Mouse (Mus musculus): ENCODE data around the gene Uap1l1. TPM values are rescaled to one million over a fixed set of nuclear protein-coding genes. Genes with fewer than 3 reads are reported as not detected.
A peak's percentile ranks its signal among the peaks of the same experiment; 100 is the strongest.

The Uap1l1 gene
- polyA plus RNA-seq, 1 experiment from 2014 or later = 13.5 TPM

GRCm38 (mm10) chr2:25364313-25364712 is 1.2 kb downstream of the Uap1l1 start:
- H3K36me3 ChIP-seq = peaks cover 15% of the 10 kb centered on the region
- H3K9me3 ChIP-seq (replicated peaks) = no peaks in the 10 kb centered on the region
- no peak for ATAC-seq
- H3K4me2 ChIP-seq = peak overlapping the region; percentile 97
- H3K27ac ChIP-seq = no peak overlapping the region
- H3K4me3 ChIP-seq = peak overlapping the region; percentile 66; the same call in 1 of the 2 replicates
- H3K4me1 ChIP-seq = peaks cover 32% of the 10 kb centered on the region
- H3K27me3 ChIP-seq (replicated peaks) = peaks cover 40% of the 10 kb centered on the region
- H3K9ac ChIP-seq = no peak overlapping the region
- WGBS (ENCODE audit: insufficient replicate concordance) = 85% methylated on average over 4 of the region's 4 CpGs

- H3K9ac ChIP-seq = no peak overlapping the region
- no peak overlapping the region for H3K4me3 ChIP-seq
- peaks cover 29% of the 10 kb centered on the region for H3K4me1 ChIP-seq
- no peak for ATAC-seq
- H3K9me3 ChIP-seq (replicated peaks) = no peaks in the 10 kb centered on the region
- no peak overlapping the region for H3K4me2 ChIP-seq
- H3K27ac ChIP-seq = no peak overlapping the region
- H3K27me3 ChIP-seq (replicated peaks) = peaks cover 40% of the 10 kb centered on the region
- H3K36me3 ChIP-seq = peaks cover 15% of the 10 kb centered on the region
- 64% methylated on average over 13 of the region's 13 CpGs for WGBS (ENCODE audit: insufficient replicate concordance)
Measured at GRCm38 (mm10) chr2:25363478-25364178, 1.9 kb downstream of the Uap1l1 start.

- Histone ChIP-seq H3K4me3 (no peak overlapping the region), H3K4me1 (peaks cover 38% of the 10 kb centered on the region), H3K9ac (no peak overlapping the region), H3K27me3 (replicated peaks) (peaks cover 17% of the 10 kb centered on the region), H3K9me3 (replicated peaks) (no peaks in the 10 kb centered on the region), H3K4me2 (no peak overlapping the region), H3K36me3 (peaks cover 15% of the 10 kb centered on the region), H3K27ac (no peak overlapping the region)
- WGBS (ENCODE audit: insufficient replicate concordance) = 57% methylated on average over 4 of the region's 4 CpGs
- no peak for ATAC-seq
Measured at GRCm38 (mm10) chr2:25359848-25360247, 5.6 kb downstream of the Uap1l1 start.

- no peak within 1 kb of the TSS for H3K27ac ChIP-seq
- H3K9ac ChIP-seq = peak within 1 kb of the TSS; percentile 64
- WGBS (ENCODE audit: insufficient replicate concordance) = 5% methylated on average over 13 of the region's 13 CpGs
Measured at GRCm38 (mm10) chr2:25356208-25357079, 9.0 kb downstream of the Uap1l1 start, which contains the start of gene Dpp7. Gene Dpp7, minus strand, starts transcription at chr2:25356359.

GRCm38 (mm10) chr2:25355419-25356066 is 9.9 kb downstream of the Uap1l1 start:
- H3K4me2 ChIP-seq = peak overlapping the region; percentile 87
- no peaks in the 10 kb centered on the region for H3K9me3 ChIP-seq (replicated peaks)
- peaks cover 24% of the 10 kb centered on the region for H3K4me1 ChIP-seq
- 0 out of 2 replicates have a peak, but pooled peaks have one; percentile 28 for ATAC-seq
- no peak overlapping the region for H3K27ac ChIP-seq
- WGBS (ENCODE audit: insufficient replicate concordance) = 28% methylated on average over 18 of the region's 18 CpGs
- H3K27me3 ChIP-seq (replicated peaks) = no peaks in the 10 kb centered on the region
- H3K36me3 ChIP-seq = peaks cover 37% of the 10 kb centered on the region
- peak overlapping the region; percentile 65 for H3K4me3 ChIP-seq
- peak overlapping the region; percentile 64 for H3K9ac ChIP-seq

More at GRCm38 (mm10) chr2:25356208-25357079, 9.0 kb downstream of the Uap1l1 start, which contains the start of gene Dpp7:
- Histone ChIP-seq H3K4me3 (peak within 1 kb of the TSS; percentile 65), H3K9me3 (replicated peaks) (no peaks in the 10 kb centered on the region), H3K4me1 (peaks cover 24% of the 10 kb centered on the region), H3K27me3 (replicated peaks) (no peaks in the 10 kb centered on the region), H3K4me2 (peak within 1 kb of the TSS; percentile 87), H3K36me3 (peaks cover 29% of the 10 kb centered on the region)
- ATAC-seq = peak; percentile 80

- no peaks in the 10 kb centered on the region for H3K9me3 ChIP-seq (replicated peaks)
- H3K4me3 ChIP-seq = no peak overlapping the region
- peaks cover 24% of the 10 kb centered on the region for H3K4me1 ChIP-seq
- no peak overlapping the region for H3K9ac ChIP-seq
- H3K27me3 ChIP-seq (replicated peaks) = no peaks in the 10 kb centered on the region
- no peak overlapping the region for H3K27ac ChIP-seq
- peaks cover 50% of the 10 kb centered on the region for H3K36me3 ChIP-seq
- no peak overlapping the region for H3K4me2 ChIP-seq
- 72% methylated on average over 6 of the region's 6 CpGs for WGBS (ENCODE audit: insufficient replicate concordance)
- no peak for ATAC-seq
Measured at GRCm38 (mm10) chr2:25354211-25354610, 11.3 kb downstream of the Uap1l1 start.

GRCm38 (mm10) chr2:25350701-25351100 is 14.8 kb downstream of the Uap1l1 start:
- Histone ChIP-seq H3K4me2 (no peak overlapping the region), H3K9ac (no peak overlapping the region), H3K27ac (no peak overlapping the region), H3K27me3 (replicated peaks) (no peaks in the 10 kb centered on the region), H3K4me3 (no peak overlapping the region), H3K4me1 (peaks cover 11% of the 10 kb centered on the region), H3K9me3 (replicated peaks) (no peaks in the 10 kb centered on the region), H3K36me3 (peaks cover 84% of the 10 kb centered on the region)
- WGBS (ENCODE audit: insufficient replicate concordance) = 83% methylated on average over 3 of the region's 3 CpGs
- ATAC-seq = no peak

- H3K27me3 ChIP-seq (replicated peaks) = no peaks in the 10 kb centered on the region
- no peaks in the 10 kb centered on the region for H3K4me1 ChIP-seq
- H3K9ac ChIP-seq = no peak overlapping the region
- H3K4me2 ChIP-seq = no peak overlapping the region
- peaks cover 96% of the 10 kb centered on the region for H3K36me3 ChIP-seq
- no peaks in the 10 kb centered on the region for H3K9me3 ChIP-seq (replicated peaks)
- H3K4me3 ChIP-seq = no peak overlapping the region
- ATAC-seq = no peak
- H3K27ac ChIP-seq = no peak overlapping the region
- 87% methylated on average over 4 of the region's 4 CpGs for whole genome bisulfite sequencing (ENCODE audit: insufficient replicate concordance)
Measured at GRCm38 (mm10) chr2:25349499-25349898, 16.0 kb downstream of the Uap1l1 start.

GRCm38 (mm10) chr2:25348162-25348561 is 17.3 kb downstream of the Uap1l1 start:
- Histone ChIP-seq H3K4me1 (no peaks in the 10 kb centered on the region), H3K4me2 (no peak overlapping the region), H3K4me3 (no peak overlapping the region), H3K9ac (no peak overlapping the region), H3K27me3 (replicated peaks) (no peaks in the 10 kb centered on the region), H3K9me3 (replicated peaks) (no peaks in the 10 kb centered on the region), H3K27ac (no peak overlapping the region), H3K36me3 (peaks cover 97% of the 10 kb centered on the region)
- 92% methylated on average over 7 of the region's 7 CpGs for WGBS (ENCODE audit: insufficient replicate concordance)
- no peak for ATAC-seq

GRCm38 (mm10) chr2:25338303-25338702 is 27.2 kb downstream of the Uap1l1 start:
- Histone ChIP-seq H3K4me2 (no peak overlapping the region), H3K4me3 (no peak overlapping the region), H3K27ac (no peak overlapping the region), H3K4me1 (peaks cover 14% of the 10 kb centered on the region), H3K9ac (no peak overlapping the region), H3K36me3 (peaks cover 93% of the 10 kb centered on the region), H3K9me3 (replicated peaks) (no peaks in the 10 kb centered on the region), H3K27me3 (replicated peaks) (no peaks in the 10 kb centered on the region)
- 87% methylated on average over 6 of the region's 6 CpGs for WGBS (ENCODE audit: insufficient replicate concordance)
- ATAC-seq = no peak

- no peaks in the 10 kb centered on the region for H3K9me3 ChIP-seq (replicated peaks)
- peak overlapping the region; percentile 90 for H3K4me3 ChIP-seq
- peak overlapping the region; percentile 82; the same call in 1 of the 2 replicates for H3K27ac ChIP-seq
- H3K9ac ChIP-seq = peak overlapping the region; percentile 87
- 77% methylated on average over 2 of the region's 2 CpGs for WGBS (ENCODE audit: insufficient replicate concordance)
- H3K4me1 ChIP-seq = peaks cover 27% of the 10 kb centered on the region
- peaks cover 52% of the 10 kb centered on the region for H3K36me3 ChIP-seq
- ATAC-seq = no peak
- H3K27me3 ChIP-seq (replicated peaks) = no peaks in the 10 kb centered on the region
- H3K4me2 ChIP-seq = peak overlapping the region; percentile 88
Measured at GRCm38 (mm10) chr2:25333569-25333968, 31.9 kb downstream of the Uap1l1 start.

Data from liver, embryonic 12.5 days (tissue).